Mouse (Mus musculus) cortical plate, adult 2 months (tissue): ENCODE measurements at regions not wholly inside any gene's neighbourhood (a gene's known extent, or its start where the extent isn't known, plus 50 kb on each side); places are given as distances from the start of the nearest gene placed in this dataset.
"Not testable (repeated sequence)": the region's sequence is repeated elsewhere in the genome, so short reads cannot be mapped to it uniquely, and the experiment has no call there.

ENCODE experiments used
- CTCF ChIP-seq: fragments of 200-500 bp; IDR thresholded peaks from 2 replicates; pipeline ENCODE4 v1.5.1; 2011; ENCODE audit warnings: mild to moderate bottlenecking, control low read depth, low read length; ENCODE audit not compliant: insufficient read depth; ENCODE audit errors: extremely low read depth
- POLR2A ChIP-seq: fragments of 200-500 bp; IDR thresholded peaks from 2 replicates; pipeline ENCODE4 v1.6.1; 2011; ENCODE audit warnings: mild to moderate bottlenecking, low read length, control low read depth; ENCODE audit not compliant: insufficient read depth; ENCODE audit errors: extremely low read depth

GRCm38 (mm10) chr13:97466585-97466984, 225.7 kb downstream of the Enc1 start:
- TF ChIP-seq CTCF, POLR2A: not testable (repeated sequence)
